Mouse (Mus musculus) kidney, adult 2 months (tissue): ENCODE measurements around the gene Nudt3. TPM values are rescaled to one million over a fixed set of nuclear protein-coding genes. Genes with fewer than 3 reads are reported as not detected.

Experiments
- DNase-seq: peaks from one replicate; pipeline ENCODE4 v3.0.0; 2021
- H3K27ac ChIP-seq: fragments of 200-500 bp; 2 replicates; pipeline ENCODE4 v1.5.1; 2012; ENCODE audit warnings: low read depth, low read length, control low read depth, inconsistent platforms; ENCODE audit not compliant: insufficient read depth
- H3K27me3 ChIP-seq: fragments of 200-500 bp; replicated peaks from 2 replicates; pipeline ENCODE4 v1.6.1; 2012; ENCODE audit warnings: mild to moderate bottlenecking, moderate library complexity, low read length, inconsistent platforms; ENCODE audit not compliant: control insufficient read depth, insufficient read depth
- H3K36me3 ChIP-seq: fragments of 200-500 bp; 2 replicates; pipeline ENCODE4 v1.6.1; 2012; ENCODE audit warnings: mild to moderate bottlenecking, moderate library complexity, low read length, inconsistent platforms; ENCODE audit not compliant: control insufficient read depth, insufficient read depth
- H3K4me1 ChIP-seq: fragments of 200-500 bp; 2 replicates; pipeline ENCODE4 v1.6.1; 2011; ENCODE audit warnings: low read length; ENCODE audit not compliant: control insufficient read depth, insufficient read depth
- H3K4me3 ChIP-seq: fragments of 200-500 bp; 2 replicates; pipeline ENCODE4 v1.5.1; 2011; ENCODE audit warnings: mild to moderate bottlenecking, low read depth, low read length, control low read depth; ENCODE audit not compliant: insufficient read depth
- CTCF ChIP-seq: fragments of 200-500 bp; conservative IDR thresholded peaks from 2 replicates; pipeline ENCODE4 v1.5.1; 2011; ENCODE audit warnings: low read depth, mild to moderate bottlenecking, control low read depth, low read length, moderate library complexity, mixed read lengths; ENCODE audit not compliant: insufficient read depth, insufficient read length
- POLR2A ChIP-seq: fragments of 200-500 bp; IDR thresholded peaks from one replicate; pipeline ENCODE4 v1.6.1; 2011; ENCODE audit warnings: low read depth, low read length, control low read depth
- WGBS: fragments of 180-500 bp; shearing (Covaris S2); methylation state at CpG from one replicate; pipeline ENCODE4 v1.1.7; 2018; 5-methylcytosine and 5-hydroxymethylcytosine counted together
- polyA plus RNA-seq: library from polyadenylated mRNA; depleted of rRNA; stranded (reverse); fragments of >200 nt; gene quantifications from 2 replicates; pipeline ENCODE4 v1.2.3, GENCODE M21; 2012

Nudt3 gene
- polyA plus RNA-seq, 1 experiment: 69.9 TPM

GRCm38 (mm10) chr17:27622611-27623359 is 510 bp downstream of the Nudt3 start:
- peak overlapping the region; percentile 65 for H3K27ac ChIP-seq
- peak overlapping the region; percentile 83 for H3K4me3 ChIP-seq
- peaks cover 17% of the 10 kb centered on the region for H3K4me1 ChIP-seq
- TF ChIP-seq POLR2A (no peak), CTCF (no peak)
- H3K36me3 ChIP-seq: no peaks in the 10 kb centered on the region
- H3K27me3 ChIP-seq: no peaks in the 10 kb centered on the region
- peak; percentile 45 for DNase-seq
- WGBS: under 1% methylated on average over 80 of the region's 80 CpGs

GRCm38 (mm10) chr17:27621705-27622531 is 1.4 kb downstream of the Nudt3 start:
- Histone ChIP-seq H3K27me3 (no peaks in the 10 kb centered on the region), H3K4me3 (peak overlapping the region; percentile 55), H3K36me3 (no peaks in the 10 kb centered on the region), H3K4me1 (peaks cover 17% of the 10 kb centered on the region), H3K27ac (no peak overlapping the region)
- 8% methylated on average over 23 of the region's 23 CpGs for WGBS
- no peak for TF ChIP-seq POLR2A
- no peak for TF ChIP-seq CTCF
- DNase-seq: no peak

GRCm38 (mm10) chr17:27621161-27621560 is 2.1 kb downstream of the Nudt3 start:
- Histone ChIP-seq H3K36me3 (no peaks in the 10 kb centered on the region), H3K27ac (no peak overlapping the region), H3K4me1 (peaks cover 17% of the 10 kb centered on the region), H3K27me3 (no peaks in the 10 kb centered on the region), H3K4me3 (no peak overlapping the region)
- TF ChIP-seq CTCF: no peak
- TF ChIP-seq POLR2A: no peak
- DNase-seq: peak; percentile 31
- WGBS: 33% methylated on average over 8 of the region's 8 CpGs

- no peak for DNase-seq
These were observed 7.9 kb downstream of the Nudt3 start for GRCm38 (mm10) chr17:27615388-27615787.

GRCm38 (mm10) chr17:27613016-27613415 is 10.3 kb downstream of the Nudt3 start:
- DNase-seq: no peak
- Histone ChIP-seq H3K4me3 (no peak overlapping the region), H3K4me1 (peaks cover 4% of the 10 kb centered on the region; the same call in 1 of the 2 replicates), H3K36me3 (no peaks in the 10 kb centered on the region), H3K27ac (no peak overlapping the region), H3K27me3 (no peaks in the 10 kb centered on the region)
- TF ChIP-seq POLR2A (no peak), CTCF (no peak)
- 70% methylated on average over 4 of the region's 4 CpGs for WGBS

More at GRCm38 (mm10) chr17:27615388-27615787, 7.9 kb downstream of the Nudt3 start:
- Histone ChIP-seq H3K4me3 (no peak overlapping the region), H3K27me3 (no peaks in the 10 kb centered on the region), H3K4me1 (peaks cover 4% of the 10 kb centered on the region; the same call in 1 of the 2 replicates), H3K27ac (no peak overlapping the region), H3K36me3 (no peaks in the 10 kb centered on the region)
- TF ChIP-seq POLR2A (no peak), CTCF (no peak)
- WGBS: 61% methylated on average over 7 of the region's 7 CpGs

GRCm38 (mm10) chr17:27611994-27612393 is 11.3 kb downstream of the Nudt3 start:
- Histone ChIP-seq H3K4me1 (peaks cover 4% of the 10 kb centered on the region; the same call in 1 of the 2 replicates), H3K36me3 (no peaks in the 10 kb centered on the region)

GRCm38 (mm10) chr17:27611519-27611884 is 11.8 kb downstream of the Nudt3 start:
- TF ChIP-seq CTCF: no peak
- TF ChIP-seq POLR2A: no peak
- H3K4me3 ChIP-seq: no peak overlapping the region
- 45% methylated on average over 3 of the region's 3 CpGs for WGBS
- no peaks in the 10 kb centered on the region for H3K27me3 ChIP-seq
- H3K4me1 ChIP-seq: peaks cover 4% of the 10 kb centered on the region; the same call in 1 of the 2 replicates
- no peak for DNase-seq
- no peaks in the 10 kb centered on the region for H3K36me3 ChIP-seq
- no peak overlapping the region for H3K27ac ChIP-seq

More at GRCm38 (mm10) chr17:27611994-27612393, 11.3 kb downstream of the Nudt3 start:
- TF ChIP-seq CTCF (no peak), POLR2A (no peak)
- no peaks in the 10 kb centered on the region for H3K27me3 ChIP-seq
- no peak overlapping the region for H3K4me3 ChIP-seq
- WGBS: 79% methylated on average over 5 of the region's 5 CpGs
- DNase-seq: no peak
- no peak overlapping the region for H3K27ac ChIP-seq
